Mouse (Mus musculus): Measurements from ENCODE around the gene Neb.

- TF ChIP-seq CTCF (IDR thresholded peaks at IDR 0.05; ENCODE audit: low read depth), result no peak
- TF ChIP-seq EP300 (IDR thresholded peaks at IDR 0.05; ENCODE audit: low read depth), result no peak
Measured at GRCm38 (mm10) chr2:52394529-52394928, 16.3 kb upstream of the Neb start.
